Mouse (Mus musculus): ENCODE data around the gene Cep170. TPM values are rescaled to one million over a fixed set of nuclear protein-coding genes. Genes with fewer than 3 reads are reported as not detected.
A peak's percentile ranks its signal among the peaks of the same experiment; 100 is the strongest.

The Cep170 gene
- polyA plus RNA-seq, 1 experiment from 2014 or later = 17.9 TPM

DNA sequence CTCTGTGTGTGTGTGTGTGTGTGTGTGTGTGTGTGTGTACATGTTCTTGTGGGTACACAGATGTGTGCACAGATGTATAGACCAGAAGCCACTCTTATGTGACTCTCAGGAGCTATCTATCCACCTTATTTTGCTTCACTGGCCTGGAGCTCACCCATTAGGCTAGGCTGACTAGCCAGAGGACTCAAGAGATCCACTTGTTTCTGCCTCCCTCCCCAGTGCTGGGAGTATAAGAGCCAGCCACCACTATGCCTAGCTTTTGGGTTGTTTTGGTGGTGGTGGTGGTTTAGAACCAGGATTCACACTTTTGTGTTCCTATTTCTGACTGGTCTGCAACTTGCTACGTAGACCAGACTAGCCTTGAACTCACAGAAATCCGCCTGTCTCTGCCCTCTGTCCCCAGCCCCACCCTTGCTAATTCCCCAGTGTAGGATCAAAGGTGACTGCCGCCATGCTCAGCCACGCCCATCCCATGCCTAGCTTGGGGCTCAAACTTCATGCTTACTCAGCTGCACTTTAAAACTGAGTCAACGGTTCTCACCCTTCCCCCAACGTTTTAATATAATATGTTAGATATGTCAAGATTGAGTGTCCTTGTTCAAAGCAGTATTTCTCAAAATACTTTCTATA, 125.5 kb downstream of the Cep170 start:
- no peak for ATAC-seq (ENCODE audit: low read depth)
- no peak overlapping the region for H3K4me2 ChIP-seq (ENCODE audit: low read depth, low read length)
- H3K9ac ChIP-seq (ENCODE audit: low read length) = no peak overlapping the region
- no peak overlapping the region for H3K27ac ChIP-seq (ENCODE audit: low read length)
- WGBS = 75% methylated on average over 6 of the region's 6 CpGs
- H3K4me1 ChIP-seq (replicated peaks; ENCODE audit: control insufficient read depth, insufficient read depth, low read length) = no peaks in the 10 kb centered on the region
- no peaks in the 10 kb centered on the region for H3K9me3 ChIP-seq (ENCODE audit: control insufficient read depth, low read length)
- no peak overlapping the region for H3K4me3 ChIP-seq (ENCODE audit: low read length)
- H3K36me3 ChIP-seq (ENCODE audit: control insufficient read depth, insufficient read depth, low read length) = no peaks in the 10 kb centered on the region
- H3K27me3 ChIP-seq (ENCODE audit: control insufficient read depth, insufficient read depth, low read depth, low read length) = no peaks in the 10 kb centered on the region

MicroRNA genes within 50 kb of the gene (microRNA counts, 519-probe panel; counts per million panel counts)
- microRNA mmu-miR-350 = 3,432 counts per million, percentile 67 among the panel's probes with 10 or more counts

Small RNAs within 50 kb of the gene (microRNA-seq; reads per million reads assigned to microRNA genes)
- 267 reads per million, percentile 61 among the genes with 10 or more reads in this experiment for gene Mir350

Other genes with a start within 250 kb of the Cep170 start
- gene Sdccag8, start 593 bp upstream of the Cep170 start, polyA plus RNA-seq (2015; fragmentation: Nextera tagmentation; extraction: Ambion mirVana) = 16.9 TPM in 2 replicates